Mouse (Mus musculus) bone marrow, adult 2 months (tissue): ENCODE measurements around the gene Haus4.

Source experiments
- CTCF ChIP-seq: fragments of 200-500 bp; IDR thresholded peaks from 2 replicates; pipeline ENCODE4 v1.5.1; 2011; ENCODE audit warnings: low read length, control low read depth; ENCODE audit not compliant: control insufficient read depth, insufficient read depth
- POLR2A ChIP-seq: fragments of 200-500 bp; IDR thresholded peaks from 2 replicates; pipeline ENCODE4 v1.6.1; 2011; ENCODE audit warnings: low read depth, mild to moderate bottlenecking, control low read depth, low read length, borderline replicate concordance; ENCODE audit not compliant: control insufficient read depth

- TF ChIP-seq POLR2A (no peak), CTCF (no peak)
These were observed 47.2 kb upstream of the Haus4 start for GRCm38 (mm10) chr14:54601601-54602000.
